Mouse (Mus musculus) spleen, adult 2 months (tissue): Measurements from ENCODE around the gene Ptgdr.

Experiments used
- CTCF ChIP-seq: fragments of 200-500 bp; IDR thresholded peaks from 2 replicates; pipeline ENCODE4 v1.5.1; 2011; ENCODE audit warnings: mild to moderate bottlenecking, inconsistent platforms; ENCODE audit not compliant: insufficient read depth, insufficient read length, insufficient replicate concordance; ENCODE audit errors: extremely low read depth
- POLR2A ChIP-seq: fragments of 200-500 bp; IDR thresholded peaks from 2 replicates; pipeline ENCODE4 v1.6.1; 2011; ENCODE audit warnings: low read depth, low read length, inconsistent platforms

DNA sequence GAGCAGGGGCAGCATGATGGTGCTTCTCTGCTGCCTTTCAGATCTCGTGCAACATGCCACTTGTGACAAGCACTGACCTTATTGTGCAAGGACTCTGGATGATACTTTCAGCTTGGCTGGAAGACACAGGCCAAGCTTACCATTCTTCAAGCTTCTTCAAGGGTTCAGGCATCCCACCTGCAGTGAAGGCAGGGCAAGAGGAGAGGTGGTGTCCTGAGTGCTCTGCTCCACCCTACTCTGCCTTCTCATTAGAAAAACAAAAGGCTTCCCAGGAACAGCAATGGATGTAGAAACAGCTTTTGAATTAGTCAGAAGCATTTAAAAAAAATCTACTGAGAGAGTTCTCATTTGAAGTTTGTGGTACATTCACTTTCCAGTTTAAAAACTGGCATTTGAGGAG lies 20.5 kb downstream of the Ptgdr start:
- TF ChIP-seq CTCF (no peak), POLR2A (no peak)
